Mouse (Mus musculus) neural tube, embryonic 13.5 days (tissue): Measurements from ENCODE around the gene Plekhn1. TPM values are rescaled to one million over a fixed set of nuclear protein-coding genes. Genes with fewer than 3 reads are reported as not detected.

ENCODE experiments used
- ATAC-seq: fragments of 200-750 bp; cut with Nextera tagmentation; 2 replicates; pipeline ENCODE4 v1.8.0; 2017; ENCODE audit warnings: low read depth, mild to moderate bottlenecking, moderate TSS enrichment, moderate library complexity
- H3K27ac ChIP-seq: fragments of 300-500 bp; sonication (generic); replicated peaks from 2 replicates; pipeline ENCODE4 v1.5.1; 2015; ENCODE audit warnings: moderate library complexity, mild to moderate bottlenecking, inconsistent platforms
- H3K27me3 ChIP-seq: fragments of 300-500 bp; sonication (generic); 2 replicates; pipeline ENCODE4 v1.6.1; 2015; ENCODE audit warnings: mild to moderate bottlenecking, inconsistent platforms
- H3K36me3 ChIP-seq: fragments of 300-500 bp; sonication (generic); 2 replicates; pipeline ENCODE4 v1.6.1; 2015; ENCODE audit warnings: mild to moderate bottlenecking, inconsistent platforms
- H3K4me1 ChIP-seq: fragments of 300-500 bp; sonication (generic); replicated peaks from 2 replicates; pipeline ENCODE4 v1.6.1; 2015; ENCODE audit warnings: inconsistent platforms
- H3K4me2 ChIP-seq: fragments of 300-500 bp; sonication (generic); 2 replicates; pipeline ENCODE4 v1.6.1; 2015; ENCODE audit warnings: inconsistent platforms, mild to moderate bottlenecking, moderate library complexity
- H3K4me3 ChIP-seq: fragments of 300-500 bp; sonication (generic); 2 replicates; pipeline ENCODE4 v1.5.1; 2015; ENCODE audit warnings: mild to moderate bottlenecking, inconsistent platforms
- H3K9ac ChIP-seq: fragments of 300-500 bp; sonication (generic); 2 replicates; pipeline ENCODE4 v1.6.1; 2015; ENCODE audit warnings: moderate library complexity, mild to moderate bottlenecking, inconsistent platforms
- H3K9me3 ChIP-seq: fragments of 300-500 bp; sonication (generic); 2 replicates; pipeline ENCODE4 v1.6.1; 2016; ENCODE audit warnings: inconsistent platforms
- WGBS: fragments of 180-500 bp; shearing (Covaris S2); methylation state at CpG from one replicate; pipeline ENCODE4 v1.1.7; 2015; 5-methylcytosine and 5-hydroxymethylcytosine counted together
- polyA plus RNA-seq: library from polyadenylated mRNA; unstranded; fragments of >200 nt; fragmentation: Nextera tagmentation; extraction: Ambion mirVana; gene quantifications from 2 replicates; pipeline ENCODE4 v1.2.1, GENCODE M21; 2015

The Plekhn1 gene
- polyA plus RNA-seq = 26.1 and 27.3 TPM in 2 replicates

GRCm38 (mm10) chr4:156234701-156235213 lies at the start of gene Plekhn1:
TSS of gene Plekhn1 (minus strand) at chr4:156234857.
- Histone ChIP-seq H3K36me3 (peaks cover 60% of the 10 kb centered on the region), H3K9me3 (no peaks in the 10 kb centered on the region), H3K27ac (peak within 1 kb of the TSS; percentile 94), H3K9ac (peak within 1 kb of the TSS; percentile 86), H3K4me1 (peaks cover 28% of the 10 kb centered on the region), H3K4me3 (peak within 1 kb of the TSS; percentile 90), H3K27me3 (no peaks in the 10 kb centered on the region), H3K4me2 (peak within 1 kb of the TSS; percentile 95)
- peak; percentile 45 for ATAC-seq
- under 1% methylated on average over 41 of the region's 48 CpGs for WGBS

GRCm38 (mm10) chr4:156255078-156255839 lies 20.6 kb upstream of the Plekhn1 start, which contains the start of gene Samd11:
TSS of gene Samd11 (minus strand) at chr4:156255657.
- Histone ChIP-seq H3K27ac (no peak within 1 kb of the TSS), H3K9ac (peak within 1 kb of the TSS; percentile 55), H3K4me3 (peak within 1 kb of the TSS; percentile 26), H3K36me3 (no peaks in the 10 kb centered on the region), H3K4me1 (peaks cover 30% of the 10 kb centered on the region), H3K9me3 (no peaks in the 10 kb centered on the region), H3K27me3 (peaks cover 32% of the 10 kb centered on the region), H3K4me2 (peak within 1 kb of the TSS; percentile 50)
- ATAC-seq = peak; percentile 57
- WGBS = 4% methylated on average over 26 of the region's 26 CpGs

- peaks cover 1% of the 10 kb centered on the region; the same call in 1 of the 2 replicates for H3K36me3 ChIP-seq
- peak overlapping the region; percentile 50 for H3K4me2 ChIP-seq
- WGBS = 2% methylated on average over 28 of the region's 30 CpGs
- H3K4me1 ChIP-seq = peaks cover 30% of the 10 kb centered on the region
- no peak overlapping the region; the same call in 1 of the 2 replicates for H3K27ac ChIP-seq
- peak overlapping the region; percentile 55 for H3K9ac ChIP-seq
- peak; percentile 59 for ATAC-seq
- peaks cover 32% of the 10 kb centered on the region for H3K27me3 ChIP-seq
- H3K4me3 ChIP-seq = peak overlapping the region; percentile 26
- H3K9me3 ChIP-seq = no peaks in the 10 kb centered on the region
These were observed 19.9 kb upstream of the Plekhn1 start for GRCm38 (mm10) chr4:156254361-156255077.

- ATAC-seq = no peak
- H3K4me2 ChIP-seq = no peak overlapping the region
- H3K4me3 ChIP-seq = no peak overlapping the region
- peaks cover 16% of the 10 kb centered on the region for H3K36me3 ChIP-seq
- H3K27me3 ChIP-seq = peaks cover 32% of the 10 kb centered on the region
- H3K9ac ChIP-seq = no peak overlapping the region
- peak overlapping the region; percentile 24; the same call in 1 of the 2 replicates for H3K27ac ChIP-seq
- no peaks in the 10 kb centered on the region for H3K9me3 ChIP-seq
- H3K4me1 ChIP-seq = peaks cover 30% of the 10 kb centered on the region
- whole genome bisulfite sequencing = 46% methylated on average over 7 of the region's 7 CpGs
These were observed 18.4 kb upstream of the Plekhn1 start for GRCm38 (mm10) chr4:156253043-156253442.

- no peak overlapping the region for H3K4me2 ChIP-seq
- H3K27me3 ChIP-seq = peaks cover 32% of the 10 kb centered on the region
- H3K9ac ChIP-seq = no peak overlapping the region
- H3K27ac ChIP-seq = peak overlapping the region; percentile 24
- 0 out of 2 replicates have a peak, but pooled peaks have one; percentile 13 for ATAC-seq
- H3K4me1 ChIP-seq = peaks cover 30% of the 10 kb centered on the region
- no peaks in the 10 kb centered on the region for H3K9me3 ChIP-seq
- 22% methylated on average over 3 of the region's 3 CpGs for WGBS
- H3K4me3 ChIP-seq = no peak overlapping the region
- H3K36me3 ChIP-seq = peaks cover 20% of the 10 kb centered on the region
These were observed 18.0 kb upstream of the Plekhn1 start for GRCm38 (mm10) chr4:156252619-156253018.

GRCm38 (mm10) chr4:156252140-156252539 lies 17.5 kb upstream of the Plekhn1 start:
- peaks cover 25% of the 10 kb centered on the region for H3K36me3 ChIP-seq
- 0 out of 2 replicates have a peak, but pooled peaks have one; percentile 6 for ATAC-seq
- H3K27me3 ChIP-seq = peaks cover 32% of the 10 kb centered on the region
- no peak overlapping the region for H3K9ac ChIP-seq
- no peak overlapping the region for H3K4me2 ChIP-seq
- WGBS = 28% methylated on average over 7 of the region's 7 CpGs
- peaks cover 30% of the 10 kb centered on the region for H3K4me1 ChIP-seq
- no peak overlapping the region for H3K4me3 ChIP-seq
- no peaks in the 10 kb centered on the region for H3K9me3 ChIP-seq
- peak overlapping the region; percentile 24; the same call in 1 of the 2 replicates for H3K27ac ChIP-seq

- Histone ChIP-seq H3K9ac (peak overlapping the region; percentile 12; the same call in 1 of the 2 replicates), H3K27ac (no peak overlapping the region), H3K36me3 (peaks cover 35% of the 10 kb centered on the region), H3K9me3 (no peaks in the 10 kb centered on the region), H3K27me3 (peaks cover 32% of the 10 kb centered on the region), H3K4me1 (peaks cover 30% of the 10 kb centered on the region), H3K4me3 (no peak overlapping the region), H3K4me2 (no peak overlapping the region)
- no peak for ATAC-seq
- 53% methylated on average over 8 of the region's 8 CpGs for WGBS
These were observed 16.4 kb upstream of the Plekhn1 start for GRCm38 (mm10) chr4:156251081-156251480.

- Histone ChIP-seq H3K27ac (no peak overlapping the region), H3K36me3 (peaks cover 49% of the 10 kb centered on the region), H3K9ac (no peak overlapping the region), H3K4me3 (no peak overlapping the region), H3K4me2 (no peak overlapping the region), H3K27me3 (peaks cover 19% of the 10 kb centered on the region), H3K4me1 (peaks cover 17% of the 10 kb centered on the region), H3K9me3 (no peaks in the 10 kb centered on the region)
- WGBS = 66% methylated on average over 11 of the region's 11 CpGs
- no peak for ATAC-seq
These were observed 14.9 kb upstream of the Plekhn1 start for GRCm38 (mm10) chr4:156249567-156249966.

- Histone ChIP-seq H3K27ac (0 out of 2 replicates have a peak overlapping the region, but pooled peaks have one; percentile 42), H3K4me1 (peaks cover 28% of the 10 kb centered on the region), H3K4me3 (peak overlapping the region; percentile 90), H3K27me3 (no peaks in the 10 kb centered on the region), H3K9me3 (no peaks in the 10 kb centered on the region), H3K36me3 (peaks cover 60% of the 10 kb centered on the region), H3K9ac (peak overlapping the region; percentile 54; the same call in 1 of the 2 replicates), H3K4me2 (peak overlapping the region; percentile 95)
- WGBS = 21% methylated on average over 55 of the region's 60 CpGs
- ATAC-seq = no peak
These were observed 2.2 kb upstream of the Plekhn1 start for GRCm38 (mm10) chr4:156236651-156237447.

GRCm38 (mm10) chr4:156235808-156236533 lies 1.3 kb upstream of the Plekhn1 start, which contains the start of gene Noc2l:
TSS of gene Noc2l (plus strand) at chr4:156236010.
- WGBS = under 1% methylated on average over 90 of the region's 90 CpGs
- Histone ChIP-seq H3K4me1 (peaks cover 28% of the 10 kb centered on the region), H3K4me3 (peak within 1 kb of the TSS; percentile 90), H3K9ac (peak within 1 kb of the TSS; percentile 86), H3K4me2 (peak within 1 kb of the TSS; percentile 95), H3K27me3 (no peaks in the 10 kb centered on the region), H3K36me3 (peaks cover 60% of the 10 kb centered on the region), H3K27ac (peak within 1 kb of the TSS; percentile 94), H3K9me3 (no peaks in the 10 kb centered on the region)
- peak; percentile 88 for ATAC-seq
